Mouse (Mus musculus) embryonic facial prominence, embryonic 14.5 days (tissue): ENCODE measurements at regions not wholly inside any gene's neighbourhood (a gene's known extent, or its start where the extent isn't known, plus 50 kb on each side); places are given as distances from the start of the nearest gene placed in this dataset.
"Not testable (repeated sequence)": the region's sequence is repeated elsewhere in the genome, so short reads cannot be mapped to it uniquely, and the experiment has no call there.

Experiments used
- ATAC-seq: fragments of 200-750 bp; cut with Nextera tagmentation; 2 replicates; pipeline ENCODE4 v1.8.0; 2017; ENCODE audit warnings: low read depth, moderate number of reproducible peaks, moderate TSS enrichment
- DNase-seq: peaks from one replicate; pipeline ENCODE4 v3.0.0-alpha.2; 2015; ENCODE audit warnings: low spot score
- H3K27ac ChIP-seq: fragments of 300-500 bp; sonication (generic); replicated peaks from 2 replicates; pipeline ENCODE4 v1.5.1; 2014; ENCODE audit warnings: low read depth, mild to moderate bottlenecking, low read length, moderate library complexity
- H3K27me3 ChIP-seq: fragments of 300-500 bp; sonication (generic); replicated peaks from 2 replicates; pipeline ENCODE4 v1.6.1; 2014; ENCODE audit warnings: low read length; ENCODE audit not compliant: control insufficient read depth, insufficient read depth
- H3K36me3 ChIP-seq: fragments of 300-500 bp; sonication (generic); 2 replicates; pipeline ENCODE4 v1.6.1; 2014; ENCODE audit warnings: low read length, mixed read lengths; ENCODE audit not compliant: control insufficient read depth, insufficient read depth
- H3K4me1 ChIP-seq: fragments of 300-500 bp; sonication (generic); 2 replicates; pipeline ENCODE4 v1.6.1; 2014; ENCODE audit warnings: antibody characterized with exemption, low read length; ENCODE audit not compliant: control insufficient read depth, insufficient read depth
- H3K4me2 ChIP-seq: fragments of 300-500 bp; sonication (generic); 2 replicates; pipeline ENCODE4 v1.6.1; 2014; ENCODE audit warnings: low read depth, mild to moderate bottlenecking, low read length, moderate library complexity, mixed read lengths
- H3K4me3 ChIP-seq: fragments of 300-500 bp; sonication (generic); 2 replicates; pipeline ENCODE4 v1.5.1; 2014; ENCODE audit warnings: low read depth, mild to moderate bottlenecking, low read length
- H3K9ac ChIP-seq: fragments of 300-500 bp; sonication (generic); 2 replicates; pipeline ENCODE4 v1.6.1; 2014; ENCODE audit warnings: low read depth, mild to moderate bottlenecking, low read length, moderate library complexity, mixed read lengths
- H3K9me3 ChIP-seq: fragments of 300-500 bp; sonication (generic); 2 replicates; pipeline ENCODE4 v1.6.1; 2016; ENCODE audit warnings: low read length; ENCODE audit not compliant: control insufficient read depth
- WGBS: fragments of 180-500 bp; shearing (Covaris S2); extraction: QIAGEN DNeasy Blood & Tissue Kit; methylation state at CpG from one replicate; pipeline ENCODE4 v1.1.7; 2014; 5-methylcytosine and 5-hydroxymethylcytosine counted together

GRCm38 (mm10) chr10:99338790-99339189 is 75.8 kb downstream of the Dusp6 start:
- not testable (repeated sequence) for H3K27me3 ChIP-seq, H3K4me3 ChIP-seq, H3K9me3 ChIP-seq, H3K4me2 ChIP-seq, ATAC-seq, H3K36me3 ChIP-seq, H3K9ac ChIP-seq, H3K27ac ChIP-seq, DNase-seq, H3K4me1 ChIP-seq
- 93% methylated on average over 7 of the region's 11 CpGs for WGBS

DNA sequence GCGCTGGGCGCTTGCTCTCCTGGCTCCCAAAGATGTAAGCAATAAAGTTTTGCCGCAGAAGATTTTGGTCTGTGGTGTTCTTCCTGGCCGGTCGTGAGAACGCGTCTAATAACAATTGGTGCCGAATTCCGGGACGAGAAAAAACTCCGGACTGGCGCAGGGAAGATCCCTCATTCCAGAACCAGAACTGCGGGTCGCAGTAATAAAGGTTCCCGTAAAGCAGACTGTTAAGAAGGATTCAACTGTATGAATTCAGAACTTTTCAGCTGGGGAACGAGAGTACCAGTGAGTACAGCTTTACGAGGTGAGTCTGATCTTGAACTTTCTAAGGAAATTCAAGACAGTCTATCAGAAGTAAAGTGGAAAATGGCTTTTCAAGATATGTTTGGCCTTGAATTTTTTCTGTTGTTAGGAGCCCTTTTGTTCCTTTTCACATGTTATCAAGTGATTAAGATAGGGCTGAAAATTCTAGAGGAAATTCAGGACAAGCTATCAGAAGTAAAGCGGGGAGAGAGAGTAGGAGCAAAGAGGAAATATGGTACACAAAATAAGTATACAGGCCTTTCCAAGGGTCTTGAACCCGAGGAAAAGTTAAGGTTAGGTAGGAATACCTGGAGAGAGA is 76.4 kb downstream of the Dusp6 start:
- DNase-seq, H3K4me1 ChIP-seq, H3K4me3 ChIP-seq, H3K9me3 ChIP-seq, H3K27ac ChIP-seq, ATAC-seq, H3K36me3 ChIP-seq, H3K27me3 ChIP-seq, H3K4me2 ChIP-seq, H3K9ac ChIP-seq: not testable (repeated sequence)
- 94% methylated on average over 8 of the region's 19 CpGs for WGBS

DNA sequence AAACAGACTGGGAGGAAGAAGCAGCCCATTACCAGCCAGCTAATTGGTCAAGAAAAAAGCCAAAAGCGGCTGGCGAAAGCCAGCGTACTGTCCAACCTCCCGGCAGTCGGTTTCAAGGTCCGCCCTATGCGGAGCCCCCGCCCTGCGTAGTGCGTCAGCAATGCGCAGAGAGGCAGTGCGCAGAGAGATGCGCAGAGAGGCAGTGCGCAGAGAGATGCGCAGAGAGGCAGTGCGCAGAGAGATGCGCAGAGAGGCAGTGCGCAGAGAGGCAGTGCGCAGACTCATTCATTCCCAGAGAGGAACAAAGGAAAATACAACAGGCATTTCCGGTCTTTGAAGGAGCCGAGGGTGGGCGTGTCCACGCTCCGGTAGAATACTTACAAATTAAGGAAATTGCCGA is 77.0 kb downstream of the Dusp6 start:
- H3K4me2 ChIP-seq, H3K36me3 ChIP-seq, ATAC-seq, H3K9ac ChIP-seq, H3K4me3 ChIP-seq, H3K4me1 ChIP-seq, DNase-seq, H3K27me3 ChIP-seq, H3K27ac ChIP-seq, H3K9me3 ChIP-seq: not testable (repeated sequence)
- WGBS, result no CpG with 5 or more reads among the region's 25 CpGs

DNA sequence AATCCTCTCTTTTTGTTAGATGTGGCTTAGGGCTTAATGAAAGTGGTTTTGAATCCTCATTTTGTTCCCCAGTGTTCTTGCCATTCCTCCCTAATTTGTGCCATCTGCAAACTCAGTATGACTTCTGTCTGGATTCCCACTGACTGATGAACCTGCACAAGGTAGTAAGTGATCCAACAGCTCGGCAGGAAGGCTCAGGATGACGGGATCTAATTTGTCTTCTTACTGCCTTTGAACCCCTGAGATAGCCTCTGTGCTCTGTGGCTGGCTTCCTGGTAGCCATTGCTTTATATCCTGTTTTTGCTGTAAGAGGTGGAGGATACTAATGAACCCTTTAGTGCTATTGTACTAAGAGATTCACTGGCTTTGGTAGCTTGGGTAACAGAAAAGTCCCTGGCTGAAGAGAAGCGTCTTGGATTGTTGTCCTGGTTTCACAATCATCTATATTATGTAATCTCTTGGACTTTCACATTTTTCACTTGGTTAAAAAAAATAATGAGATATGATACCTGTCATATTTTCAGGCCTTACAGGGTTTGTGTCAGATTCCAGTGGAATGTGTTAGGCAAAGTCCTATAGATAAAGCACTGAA is 86.2 kb downstream of the Dusp6 start:
- no peak overlapping the region for H3K4me2 ChIP-seq
- H3K27ac ChIP-seq, result no peak overlapping the region
- H3K9me3 ChIP-seq, result no peaks in the 10 kb centered on the region
- H3K4me3 ChIP-seq, result no peak overlapping the region
- no peak overlapping the region for H3K9ac ChIP-seq
- H3K36me3 ChIP-seq, result no peaks in the 10 kb centered on the region
- H3K4me1 ChIP-seq, result no peaks in the 10 kb centered on the region
- whole genome bisulfite sequencing, result 54% methylated on average over 3 of the region's 3 CpGs
- ATAC-seq (no peak), DNase-seq (no peak)
- H3K27me3 ChIP-seq, result no peaks in the 10 kb centered on the region

GRCm38 (mm10) chr10:99353541-99354292 is 90.7 kb downstream of the Dusp6 start:
- Histone ChIP-seq H3K4me2 (no peak overlapping the region), H3K27ac (no peak overlapping the region), H3K36me3 (no peaks in the 10 kb centered on the region), H3K9ac (no peak overlapping the region), H3K4me3 (no peak overlapping the region), H3K27me3 (no peaks in the 10 kb centered on the region), H3K9me3 (no peaks in the 10 kb centered on the region), H3K4me1 (no peaks in the 10 kb centered on the region)
- WGBS, result 43% methylated on average over 18 of the region's 18 CpGs
- DNase-seq (no peak), ATAC-seq (no peak)

- no peaks in the 10 kb centered on the region for H3K4me1 ChIP-seq
- no peaks in the 10 kb centered on the region for H3K27me3 ChIP-seq
- no peak overlapping the region for H3K27ac ChIP-seq
- no peak overlapping the region for H3K9ac ChIP-seq
- 66% methylated on average over 2 of the region's 2 CpGs for whole genome bisulfite sequencing
- no peak for ATAC-seq
- no peaks in the 10 kb centered on the region for H3K36me3 ChIP-seq
- no peak for DNase-seq
- no peaks in the 10 kb centered on the region for H3K9me3 ChIP-seq
- H3K4me2 ChIP-seq, result no peak overlapping the region
- H3K4me3 ChIP-seq, result no peak overlapping the region
These were observed 91.3 kb downstream of the Dusp6 start for GRCm38 (mm10) chr10:99354352-99354751.

DNA sequence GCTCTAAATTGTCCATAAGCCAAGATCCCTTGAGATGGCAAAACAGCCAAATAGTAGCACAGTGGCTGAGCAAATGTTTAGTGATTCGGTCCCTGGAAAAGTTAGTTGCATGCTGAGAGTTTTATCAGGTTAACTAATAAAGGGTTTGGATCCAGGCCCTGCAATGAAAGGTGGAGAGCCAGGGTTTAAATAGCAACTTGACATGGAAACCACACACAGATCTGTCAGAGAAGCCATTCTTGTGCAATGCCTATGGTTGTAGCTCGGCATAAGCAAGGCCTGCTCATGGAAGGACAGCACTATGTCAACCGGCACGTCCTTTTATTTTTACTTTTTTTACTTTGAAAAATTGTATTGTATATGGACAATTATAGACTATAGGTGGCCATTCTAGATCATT is 92.3 kb downstream of the Dusp6 start:
- DNase-seq (no peak), ATAC-seq (no peak)
- 87% methylated on average over 4 of the region's 4 CpGs for WGBS
- Histone ChIP-seq H3K36me3 (no peaks in the 10 kb centered on the region), H3K4me3 (no peak overlapping the region), H3K27me3 (no peaks in the 10 kb centered on the region), H3K4me1 (no peaks in the 10 kb centered on the region), H3K9ac (no peak overlapping the region), H3K4me2 (no peak overlapping the region), H3K9me3 (no peaks in the 10 kb centered on the region), H3K27ac (no peak overlapping the region)

- ATAC-seq (no peak), DNase-seq (no peak)
- no peaks in the 10 kb centered on the region for H3K9me3 ChIP-seq
- H3K4me1 ChIP-seq, result no peaks in the 10 kb centered on the region
- WGBS, result 70% methylated on average over 5 of the region's 5 CpGs
- no peak overlapping the region for H3K27ac ChIP-seq
- no peaks in the 10 kb centered on the region for H3K36me3 ChIP-seq
- no peaks in the 10 kb centered on the region for H3K27me3 ChIP-seq
- no peak overlapping the region for H3K4me2 ChIP-seq
- H3K4me3 ChIP-seq, result no peak overlapping the region
- no peak overlapping the region for H3K9ac ChIP-seq
These were observed 93.2 kb downstream of the Dusp6 start for GRCm38 (mm10) chr10:99356221-99356620.

GRCm38 (mm10) chr10:99356883-99357282 is 93.9 kb downstream of the Dusp6 start:
- H3K4me1 ChIP-seq, result no peaks in the 10 kb centered on the region
- DNase-seq (no peak), ATAC-seq (no peak)
- no peak overlapping the region for H3K4me3 ChIP-seq
- WGBS, result 66% methylated on average over 3 of the region's 3 CpGs
- no peak overlapping the region for H3K27ac ChIP-seq
- no peaks in the 10 kb centered on the region for H3K27me3 ChIP-seq
- H3K9me3 ChIP-seq, result no peaks in the 10 kb centered on the region
- H3K4me2 ChIP-seq, result no peak overlapping the region
- H3K36me3 ChIP-seq, result no peaks in the 10 kb centered on the region
- H3K9ac ChIP-seq, result no peak overlapping the region
